Mouse (Mus musculus) embryonic facial prominence, embryonic 13.5 days (tissue): ENCODE measurements around the gene Eif2b5. TPM values are rescaled to one million over a fixed set of nuclear protein-coding genes. Genes with fewer than 3 reads are reported as not detected.

Source experiments
- ATAC-seq: fragments of 200-750 bp; cut with Nextera tagmentation; 2 replicates; pipeline ENCODE4 v1.8.0; 2017; ENCODE audit warnings: low read depth; ENCODE audit not compliant: insufficient number of reproducible peaks, insufficient read depth, low FRiP score, low TSS enrichment
- H3K27ac ChIP-seq: fragments of 300-500 bp; sonication (generic); 2 replicates; pipeline ENCODE4 v1.5.1; 2015; ENCODE audit warnings: moderate library complexity, mild to moderate bottlenecking, inconsistent platforms
- H3K27me3 ChIP-seq: fragments of 300-500 bp; sonication (generic); 2 replicates; pipeline ENCODE4 v1.6.1; 2015; ENCODE audit warnings: mild to moderate bottlenecking, inconsistent platforms
- H3K36me3 ChIP-seq: fragments of 300-500 bp; sonication (generic); 2 replicates; pipeline ENCODE4 v1.6.1; 2015; ENCODE audit warnings: mild to moderate bottlenecking, inconsistent platforms
- H3K4me1 ChIP-seq: fragments of 300-500 bp; sonication (generic); 2 replicates; pipeline ENCODE4 v1.6.1; 2015; ENCODE audit warnings: inconsistent platforms
- H3K4me2 ChIP-seq: fragments of 300-500 bp; sonication (generic); 2 replicates; pipeline ENCODE4 v1.6.1; 2015; ENCODE audit warnings: moderate library complexity, mild to moderate bottlenecking, inconsistent platforms
- H3K4me3 ChIP-seq: fragments of 300-500 bp; sonication (generic); 2 replicates; pipeline ENCODE4 v1.5.1; 2015; ENCODE audit warnings: mild to moderate bottlenecking, inconsistent platforms
- H3K9ac ChIP-seq: fragments of 300-500 bp; sonication (generic); 2 replicates; pipeline ENCODE4 v1.6.1; 2015; ENCODE audit warnings: mild to moderate bottlenecking, inconsistent platforms
- H3K9me3 ChIP-seq: fragments of 300-500 bp; sonication (generic); 2 replicates; pipeline ENCODE4 v1.6.1; 2016; ENCODE audit warnings: inconsistent platforms
- WGBS: fragments of 180-500 bp; shearing (Covaris S2); methylation state at CpG from one replicate; pipeline ENCODE4 v1.1.7; 2015; ENCODE audit warnings: mixed read lengths; 5-methylcytosine and 5-hydroxymethylcytosine counted together
- polyA plus RNA-seq: library from polyadenylated mRNA; unstranded; fragments of >200 nt; fragmentation: Nextera tagmentation; extraction: Ambion mirVana; gene quantifications from 2 replicates; pipeline ENCODE4 v1.2.1, GENCODE M21; 2015

Eif2b5 gene
- polyA plus RNA-seq, 1 experiment from 2014 or later, result 114 TPM

DNA sequence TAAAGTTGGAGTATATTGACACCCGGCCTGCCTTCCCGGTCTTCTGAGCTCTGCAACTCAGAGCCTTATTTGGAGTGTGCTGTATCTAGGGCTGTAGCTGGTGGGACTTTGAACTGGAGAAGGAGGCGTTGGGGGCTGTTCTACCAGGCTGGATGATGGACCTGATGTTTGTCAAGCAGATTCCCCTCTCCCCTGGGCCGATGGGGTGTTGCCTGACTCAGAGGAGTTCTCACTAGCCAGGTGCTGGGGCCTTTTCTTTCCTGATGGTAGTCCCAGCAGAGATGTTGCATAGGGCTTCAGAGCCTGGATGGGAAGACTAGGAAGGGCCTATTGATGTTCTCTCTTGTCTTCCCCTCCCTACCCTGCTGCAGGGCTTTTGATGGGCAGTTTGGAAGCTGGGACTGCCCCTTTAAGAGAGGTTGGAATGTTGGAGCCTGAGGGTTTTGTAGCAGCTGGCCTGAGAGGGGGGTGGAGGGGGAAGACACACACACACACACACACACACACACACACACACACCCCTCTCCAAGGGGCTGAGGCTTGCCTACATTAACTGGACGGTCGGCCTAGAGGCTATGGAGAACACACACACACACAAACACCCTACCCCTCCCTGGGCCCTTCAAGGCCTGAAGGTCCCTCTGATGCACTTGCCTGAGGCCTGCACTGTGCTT, 19.2 kb downstream of the Eif2b5 start:
- 2% methylated on average over 6 of the region's 6 CpGs for WGBS
- Histone ChIP-seq H3K9ac (peak overlapping the region; percentile 99), H3K27me3 (no peaks in the 10 kb centered on the region), H3K36me3 (peaks cover 30% of the 10 kb centered on the region), H3K9me3 (no peaks in the 10 kb centered on the region), H3K4me1 (peaks cover 26% of the 10 kb centered on the region), H3K27ac (peak overlapping the region; percentile 93), H3K4me3 (peak overlapping the region; percentile 87), H3K4me2 (peak overlapping the region; percentile 91)
- ATAC-seq, result 0 out of 2 replicates have a peak, but pooled peaks have one; percentile 12

DNA sequence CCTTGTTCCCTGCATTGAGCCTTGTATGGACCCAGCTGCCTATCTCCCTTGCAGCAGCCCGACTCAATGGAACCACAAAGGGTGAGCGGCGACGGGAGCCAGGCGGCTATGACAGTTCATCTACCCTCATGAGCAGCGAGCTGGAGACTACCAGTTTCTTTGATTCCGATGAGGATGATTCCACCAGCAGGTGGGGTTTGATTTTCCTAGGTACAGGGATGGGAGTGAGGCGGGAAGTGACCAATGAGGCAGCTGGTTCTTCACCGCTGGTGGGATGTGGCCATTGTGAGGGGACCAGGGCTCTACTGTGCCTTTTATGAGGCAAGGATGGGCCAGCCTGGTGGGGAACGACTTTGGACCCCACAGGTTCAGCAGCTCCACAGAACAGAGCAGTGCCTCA, 25.3 kb downstream of the Eif2b5 start:
- WGBS, result 88% methylated on average over 10 of the region's 10 CpGs
- Histone ChIP-seq H3K4me3 (no peak overlapping the region), H3K9ac (no peak overlapping the region), H3K9me3 (no peaks in the 10 kb centered on the region), H3K36me3 (peaks cover 89% of the 10 kb centered on the region), H3K27me3 (no peaks in the 10 kb centered on the region), H3K4me2 (no peak overlapping the region), H3K27ac (no peak overlapping the region), H3K4me1 (peaks cover 11% of the 10 kb centered on the region)
- ATAC-seq, result no peak

DNA sequence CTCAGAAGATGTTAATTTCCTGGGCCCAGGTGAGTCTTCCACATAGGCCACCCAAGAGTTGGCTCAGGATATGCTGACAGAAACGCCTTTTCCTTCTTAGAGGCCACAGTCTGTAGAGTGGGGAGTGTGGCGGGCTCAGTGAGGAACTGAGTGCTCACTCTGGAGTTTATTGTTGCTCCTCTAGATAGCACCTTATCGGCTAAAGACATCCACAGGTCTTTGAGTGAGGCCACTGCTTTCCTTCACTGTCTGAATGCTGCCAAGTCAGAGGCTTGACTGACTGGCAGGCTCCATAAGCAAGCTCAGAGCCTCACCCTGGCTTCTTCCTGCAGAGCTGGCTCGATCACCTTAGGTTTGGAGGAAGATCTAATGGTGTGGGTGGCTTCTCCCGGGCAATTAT, 30.2 kb downstream of the Eif2b5 start:
- Histone ChIP-seq H3K9ac (no peak overlapping the region), H3K36me3 (peaks cover 97% of the 10 kb centered on the region), H3K4me1 (no peaks in the 10 kb centered on the region), H3K27me3 (no peaks in the 10 kb centered on the region), H3K27ac (no peak overlapping the region), H3K4me3 (no peak overlapping the region), H3K4me2 (no peak overlapping the region), H3K9me3 (no peaks in the 10 kb centered on the region)
- ATAC-seq, result no peak
- 90% methylated on average over 5 of the region's 5 CpGs for WGBS

DNA sequence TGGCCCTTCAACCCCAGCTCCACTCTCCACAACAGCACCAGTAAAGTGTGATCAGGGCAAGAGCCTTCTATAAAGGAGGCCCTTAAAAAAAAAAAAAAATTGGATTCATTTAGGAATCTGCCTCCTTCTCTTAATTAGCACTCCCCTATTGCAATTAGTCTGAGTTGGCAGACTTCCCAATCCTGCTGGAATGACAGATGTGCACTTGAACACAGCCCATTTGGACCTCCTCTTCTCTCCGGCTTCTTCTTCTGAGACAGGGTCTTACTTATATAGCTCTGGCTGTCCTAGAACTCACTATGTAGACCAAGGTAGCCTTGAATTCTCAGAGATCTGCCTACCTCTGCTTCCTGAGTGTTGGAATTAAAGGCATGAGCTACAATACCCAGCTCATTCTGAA, 30.8 kb downstream of the Eif2b5 start:
- Histone ChIP-seq H3K27ac (no peak overlapping the region), H3K4me1 (no peaks in the 10 kb centered on the region), H3K27me3 (no peaks in the 10 kb centered on the region), H3K36me3 (peaks cover 91% of the 10 kb centered on the region), H3K4me2 (no peak overlapping the region), H3K9me3 (no peaks in the 10 kb centered on the region), H3K4me3 (no peak overlapping the region), H3K9ac (no peak overlapping the region)
- no peak for ATAC-seq
- 82% methylated on average over 1 of the region's 1 CpGs for WGBS

DNA sequence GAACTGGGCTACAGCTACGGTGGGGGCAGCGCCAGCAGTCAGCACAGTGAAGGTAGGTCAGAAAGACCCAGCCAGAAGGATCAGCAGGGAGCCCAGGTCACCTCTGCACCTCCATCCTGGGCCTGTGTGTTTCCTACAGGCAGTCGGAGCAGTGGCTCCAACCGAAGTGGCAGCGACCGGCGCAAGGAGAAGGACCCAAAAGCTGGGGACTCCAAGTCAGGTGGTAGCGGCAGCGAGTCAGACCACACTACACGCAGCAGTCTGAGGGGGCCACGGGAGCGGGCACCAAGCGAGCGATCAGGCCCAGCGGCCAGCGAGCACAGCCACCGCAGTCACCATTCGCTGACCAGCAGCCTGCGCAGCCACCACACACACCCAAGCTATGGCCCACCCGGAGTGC, 32.3 kb downstream of the Eif2b5 start:
- WGBS, result 95% methylated on average over 20 of the region's 20 CpGs
- Histone ChIP-seq H3K4me3 (no peak overlapping the region), H3K9ac (no peak overlapping the region), H3K4me2 (no peak overlapping the region), H3K4me1 (no peaks in the 10 kb centered on the region; the same call in 1 of the 2 replicates), H3K27ac (no peak overlapping the region), H3K9me3 (no peaks in the 10 kb centered on the region), H3K27me3 (no peaks in the 10 kb centered on the region), H3K36me3 (peaks cover 76% of the 10 kb centered on the region)
- ATAC-seq, result no peak

DNA sequence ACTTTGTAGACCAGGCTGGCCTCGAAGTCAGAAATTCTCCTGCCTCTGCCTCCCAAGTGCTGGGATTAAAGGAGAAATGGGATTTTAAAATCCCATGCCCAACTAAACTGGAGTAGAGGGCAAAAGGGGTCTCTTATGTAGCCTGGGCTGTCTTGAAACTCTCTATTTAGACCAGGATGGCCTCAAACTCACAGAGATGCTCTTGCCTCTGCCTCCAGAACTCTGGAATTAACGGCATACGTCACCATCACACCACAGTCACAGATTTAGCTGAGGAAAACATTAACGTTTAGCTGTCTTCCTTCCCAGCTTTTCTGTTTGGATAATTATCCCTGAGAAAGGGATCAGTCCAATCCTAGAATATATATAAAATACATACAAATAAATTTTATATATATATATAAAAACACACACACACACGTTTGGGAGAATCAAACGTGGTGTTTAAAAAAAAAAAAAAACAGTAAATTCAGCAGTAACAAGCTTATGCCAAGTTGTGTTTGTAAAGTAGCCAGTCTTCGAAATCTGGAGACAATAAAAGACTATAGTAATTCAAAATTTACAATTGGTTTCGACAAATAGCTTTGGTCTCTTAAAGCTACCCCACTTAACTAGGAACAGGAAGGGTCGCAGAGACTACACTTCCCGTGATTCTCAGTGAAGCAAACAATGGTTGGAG, 36.1 kb downstream of the Eif2b5 start:
- peaks cover 22% of the 10 kb centered on the region for H3K4me1 ChIP-seq
- H3K27me3 ChIP-seq, result no peaks in the 10 kb centered on the region
- no peaks in the 10 kb centered on the region for H3K9me3 ChIP-seq
- 43% methylated on average over 10 of the region's 10 CpGs for WGBS
- no peak overlapping the region for H3K9ac ChIP-seq
- H3K36me3 ChIP-seq, result peaks cover 56% of the 10 kb centered on the region
- peak overlapping the region; percentile 19; the same call in 1 of the 2 replicates for H3K4me2 ChIP-seq
- ATAC-seq, result no peak
- H3K27ac ChIP-seq, result no peak overlapping the region
- H3K4me3 ChIP-seq, result no peak overlapping the region

DNA sequence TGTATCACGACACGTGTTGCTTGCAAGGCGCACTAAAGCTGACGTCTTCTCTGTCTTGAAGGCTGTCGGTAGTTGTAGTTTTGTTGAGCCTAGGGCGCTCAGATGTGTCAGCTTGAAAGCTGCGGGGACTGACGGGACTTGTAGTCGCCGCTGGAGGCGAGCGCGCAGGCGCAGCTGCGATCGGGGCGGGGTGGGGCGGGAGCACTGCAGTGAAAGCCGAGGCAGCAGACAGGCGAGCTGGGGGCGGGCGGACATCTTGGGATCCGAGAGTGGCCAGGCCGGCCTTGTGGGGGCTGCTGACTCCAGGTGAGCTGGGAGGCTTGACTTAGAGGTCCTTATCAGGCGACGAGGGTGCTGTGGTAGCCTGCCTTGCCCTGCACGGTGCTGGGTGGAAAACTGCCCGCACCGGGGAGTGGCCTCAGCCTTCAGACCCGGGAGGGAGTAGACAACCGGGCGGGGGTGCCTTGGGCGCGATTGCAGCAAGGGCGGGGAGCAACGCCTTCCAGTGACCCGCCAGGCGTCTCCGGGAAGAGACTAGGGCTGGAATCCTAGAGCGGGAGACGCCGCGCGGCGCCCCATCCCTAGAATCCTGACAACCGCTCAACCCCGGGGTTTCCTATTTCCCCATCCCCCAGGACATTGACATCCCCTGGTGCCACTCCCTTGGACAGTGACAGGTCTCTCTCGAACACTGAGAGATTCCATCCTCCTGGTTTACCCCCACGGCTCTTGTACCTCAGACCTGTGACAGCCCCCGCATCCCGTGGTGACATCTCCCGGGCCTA, 36.9 kb downstream of the Eif2b5 start, which contains the start of gene Ap2m1:
TSS of gene Ap2m1 (plus strand) at position 183 of the 785 bp plus-strand sequence.
- Histone ChIP-seq H3K36me3 (peaks cover 56% of the 10 kb centered on the region), H3K4me1 (peaks cover 22% of the 10 kb centered on the region), H3K4me3 (peak within 1 kb of the TSS; percentile 93), H3K27me3 (no peaks in the 10 kb centered on the region), H3K4me2 (peak within 1 kb of the TSS; percentile 64), H3K27ac (peak within 1 kb of the TSS; percentile 68), H3K9me3 (no peaks in the 10 kb centered on the region), H3K9ac (peak within 1 kb of the TSS; percentile 98)
- WGBS, result under 1% methylated on average over 50 of the region's 52 CpGs
- ATAC-seq, result peak; percentile 97

DNA sequence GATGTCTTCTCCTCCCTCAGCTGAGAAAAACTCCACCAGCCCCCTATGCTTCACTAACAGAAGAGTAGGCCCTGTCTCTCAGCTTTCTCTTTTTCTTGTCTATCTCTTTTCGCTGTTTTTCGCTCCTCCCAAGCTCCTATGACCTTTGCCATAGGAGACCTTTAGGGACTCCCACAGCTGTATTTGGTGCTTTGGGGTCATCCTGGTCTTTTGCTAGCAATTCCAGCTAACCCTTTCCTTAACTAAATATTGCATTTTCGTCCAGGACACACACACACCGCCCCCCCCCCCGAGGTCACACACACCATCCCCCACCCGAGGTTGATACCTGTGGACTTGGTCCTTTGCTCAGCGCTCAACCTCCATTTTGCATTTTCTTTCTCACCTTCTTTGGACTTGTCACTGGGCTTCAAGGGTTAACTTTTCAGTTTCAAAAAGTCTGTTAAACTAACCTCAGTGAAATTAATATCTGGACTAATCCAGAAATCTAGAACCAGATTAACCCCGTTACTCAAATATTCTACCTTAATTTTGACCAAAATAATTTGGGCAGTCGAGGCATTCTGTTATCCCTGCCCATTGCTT, 37.6 kb downstream of the Eif2b5 start:
- WGBS, result 21% methylated on average over 9 of the region's 9 CpGs
- Histone ChIP-seq H3K36me3 (peaks cover 56% of the 10 kb centered on the region), H3K4me3 (peak overlapping the region; percentile 93)

DNA sequence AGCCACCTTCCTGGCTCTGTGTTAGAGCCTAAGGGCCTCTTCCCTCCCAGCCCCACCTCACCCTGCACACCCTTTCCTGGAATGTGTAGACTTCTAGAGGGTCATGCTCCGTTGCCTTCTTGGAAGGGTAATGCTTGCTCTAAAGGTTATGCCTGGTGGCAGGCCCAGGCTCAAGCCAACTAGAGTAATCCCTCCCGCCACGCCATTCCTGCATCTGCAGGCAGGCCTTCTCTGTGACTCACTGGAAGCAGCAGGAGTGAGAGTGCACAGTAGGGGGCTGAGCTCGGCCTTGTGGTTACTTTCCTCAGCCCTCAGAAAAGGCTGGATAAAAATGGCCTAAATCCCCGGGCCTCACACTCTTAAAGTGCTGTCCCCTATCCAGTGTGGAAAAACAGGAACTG, 38.5 kb downstream of the Eif2b5 start:
- Histone ChIP-seq H3K4me2 (peak overlapping the region; percentile 64), H3K27me3 (no peaks in the 10 kb centered on the region), H3K9ac (peak overlapping the region; percentile 98), H3K9me3 (no peaks in the 10 kb centered on the region), H3K4me3 (peak overlapping the region; percentile 93), H3K27ac (peak overlapping the region; percentile 33; the same call in 1 of the 2 replicates), H3K4me1 (peaks cover 22% of the 10 kb centered on the region), H3K36me3 (peaks cover 56% of the 10 kb centered on the region)
- WGBS, result 28% methylated on average over 5 of the region's 5 CpGs
- ATAC-seq, result no peak

More for the DNA sequence above, 37.6 kb downstream of the Eif2b5 start:
- Histone ChIP-seq H3K27ac (peak overlapping the region; percentile 68), H3K9me3 (no peaks in the 10 kb centered on the region), H3K9ac (peak overlapping the region; percentile 98), H3K4me1 (peaks cover 22% of the 10 kb centered on the region), H3K4me2 (peak overlapping the region; percentile 64), H3K27me3 (no peaks in the 10 kb centered on the region)
- ATAC-seq, result no peak

DNA sequence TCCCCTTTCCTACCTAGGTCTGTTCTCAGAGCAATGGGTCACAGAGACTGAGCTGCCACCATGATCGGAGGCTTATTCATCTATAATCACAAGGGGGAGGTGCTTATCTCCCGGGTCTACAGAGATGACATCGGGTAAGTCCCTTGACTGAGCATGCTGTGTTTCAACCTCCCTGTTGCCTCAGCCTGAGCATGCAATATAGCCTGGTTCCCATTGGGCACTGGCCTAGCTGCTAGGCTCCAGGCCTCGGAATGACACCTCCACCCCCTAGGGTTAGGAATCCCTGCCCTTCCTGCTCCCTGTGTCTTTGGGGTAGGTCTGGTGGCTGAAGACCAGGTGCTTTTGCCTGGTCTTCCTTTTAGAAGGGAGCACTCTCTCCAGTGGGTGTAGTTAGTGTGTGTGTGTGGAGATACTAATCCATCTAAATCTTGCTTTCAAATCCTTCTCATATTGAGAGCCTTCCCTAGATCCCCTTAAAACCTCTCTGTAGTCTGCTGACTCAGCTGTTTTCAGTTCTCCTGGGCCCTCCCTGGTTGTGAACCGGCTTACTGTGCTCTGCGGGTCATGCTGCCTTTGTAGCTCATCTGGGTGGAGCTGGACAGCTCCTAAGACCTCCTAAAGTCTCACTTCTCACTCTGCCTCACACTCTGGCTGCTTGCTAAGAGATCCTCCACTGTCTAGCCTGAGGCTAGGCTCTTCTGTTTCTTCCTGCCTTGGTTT, 39.1 kb downstream of the Eif2b5 start:
- peak overlapping the region; percentile 93 for H3K4me3 ChIP-seq
- no peak for ATAC-seq
- peaks cover 57% of the 10 kb centered on the region for H3K36me3 ChIP-seq

DNA sequence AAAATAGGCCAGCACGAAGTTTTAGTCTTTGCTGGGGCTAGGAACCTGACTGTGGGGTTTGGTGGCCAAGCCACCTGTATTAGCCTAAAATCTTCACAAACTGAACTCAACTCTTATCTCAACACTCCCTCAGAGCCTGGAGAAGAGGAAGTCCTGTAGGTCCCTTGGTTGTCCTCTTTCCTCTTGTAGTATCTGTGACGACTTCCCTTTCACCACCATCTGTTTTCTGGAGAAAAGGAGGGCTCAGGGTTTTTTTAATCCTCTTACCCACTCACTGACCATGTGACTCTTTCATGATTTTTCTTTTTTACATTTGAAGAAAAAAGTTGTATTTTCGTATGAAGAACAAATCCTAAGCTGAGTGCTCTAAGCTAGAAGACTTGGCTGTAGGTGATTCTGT, 41.0 kb downstream of the Eif2b5 start:
- ATAC-seq, result no peak
- Histone ChIP-seq H3K27ac (no peak overlapping the region), H3K9me3 (no peaks in the 10 kb centered on the region), H3K36me3 (peaks cover 63% of the 10 kb centered on the region), H3K4me3 (no peak overlapping the region), H3K4me2 (no peak overlapping the region), H3K4me1 (peaks cover 22% of the 10 kb centered on the region), H3K27me3 (no peaks in the 10 kb centered on the region), H3K9ac (no peak overlapping the region)
- WGBS, result 78% methylated on average over 3 of the region's 3 CpGs

More for the DNA sequence above, 39.1 kb downstream of the Eif2b5 start:
- Histone ChIP-seq H3K9ac (peak overlapping the region; percentile 98), H3K9me3 (no peaks in the 10 kb centered on the region), H3K4me2 (peak overlapping the region; percentile 64), H3K4me1 (peaks cover 22% of the 10 kb centered on the region), H3K27me3 (no peaks in the 10 kb centered on the region), H3K27ac (no peak overlapping the region)
- WGBS, result 38% methylated on average over 6 of the region's 6 CpGs
